Mouse (Mus musculus) C2C12 (cell line): ENCODE measurements around the gene Tax1bp3.

Experiments used
- CTCF ChIP-seq: IDR thresholded peaks from one replicate; pipeline ENCODE4 v1.5.1; 2011; ENCODE audit not compliant: control insufficient read depth, insufficient read depth, insufficient read length
- USF1 ChIP-seq: IDR thresholded peaks from one replicate; pipeline ENCODE4 v1.6.1; 2011; ENCODE audit warnings: low read depth, mild to moderate bottlenecking, control low read depth, moderate library complexity

GRCm38 (mm10) chr11:73185872-73186615 is 9.2 kb downstream of the Tax1bp3 start:
- TF ChIP-seq CTCF (no peak), USF1 (no peak)
